In genomic region chr11:114687574-114688188, GRCm38 (mm10) we compare ENCODE assay signal across 9 mouse cellular contexts. TPM values are rescaled to one million over a fixed set of nuclear protein-coding genes. Genes with fewer than 3 reads are reported as not detected.
A peak's percentile ranks its signal among the peaks of the same experiment; 100 is the strongest.
DNase-seq lines count a peak whose midpoint lies in the region; ATAC-seq and TF ChIP-seq lines count a peak whose summit lies in the region.
"Had no signal": no experiment of that assay in that cellular context is flagged by ENCODE, and none has a peak within 500 bp of the region (broad histone marks: within the 10 kb centered on the region; RNA-seq: fewer than 3 reads in every experiment).

No protein-coding gene starts in this region.

- H3K27me3 ChIP-seq in intestine, embryonic 15.5 days (replicated peaks), result no peaks in the 10 kb centered on the region
- no peaks in the 10 kb centered on the region for H3K27me3 ChIP-seq in intestine, postnatal 0 days (replicated peaks; ENCODE audit: control insufficient read depth, insufficient read depth, low read length)
- no peaks in the 10 kb centered on the region for H3K27me3 ChIP-seq in hindbrain, embryonic 12.5 days
- H3K27me3 ChIP-seq in midbrain, embryonic 16.5 days (ENCODE audit: control insufficient read depth, insufficient read depth, low read depth, low read length), result no peaks in the 10 kb centered on the region

- no peaks in the 10 kb centered on the region for H3K36me3 ChIP-seq in intestine, embryonic 15.5 days
- H3K36me3 ChIP-seq in intestine, postnatal 0 days (ENCODE audit: control insufficient read depth, insufficient read depth), result peaks cover 37% of the 10 kb centered on the region
- H3K36me3 ChIP-seq in hindbrain, embryonic 12.5 days, result 0 out of 2 replicates have a peak, but pooled peaks cover 6% of the 10 kb centered on the region
- H3K36me3 ChIP-seq in midbrain, embryonic 16.5 days (ENCODE audit: control insufficient read depth, insufficient read depth, low read length), result no peaks in the 10 kb centered on the region

- H3K9me3 ChIP-seq in intestine, embryonic 15.5 days, result no peaks in the 10 kb centered on the region
- H3K9me3 ChIP-seq in intestine, postnatal 0 days (ENCODE audit: control insufficient read depth), result no peaks in the 10 kb centered on the region
- no peaks in the 10 kb centered on the region for H3K9me3 ChIP-seq in hindbrain, embryonic 12.5 days (replicated peaks)
- no peaks in the 10 kb centered on the region for H3K9me3 ChIP-seq in midbrain, embryonic 16.5 days (replicated peaks; ENCODE audit: control insufficient read depth, low read length, poor library complexity, severe bottlenecking)

- no peak overlapping the region for H3K4me3 ChIP-seq in intestine, embryonic 15.5 days (replicated peaks)
- H3K4me3 ChIP-seq in intestine, postnatal 0 days (ENCODE audit: low read depth, low read length), result no peak overlapping the region
- no peak overlapping the region for H3K4me3 ChIP-seq in hindbrain, embryonic 12.5 days
- H3K4me3 ChIP-seq in midbrain, embryonic 16.5 days (ENCODE audit: low read depth, low read length), result no peak overlapping the region

- DNase-seq in adrenal gland, adult (ENCODE audit: inconsistent age in 2 of 2, low spot score in 1 of 2), result peak; percentile 64 to 90
- DNase-seq in adrenal gland, postnatal 4 days (ENCODE audit: low spot score in 2 of 2), result no peak
- peak; percentile 52 for DNase-seq in 3134 (ENCODE audit: extremely low read depth, insufficient read length, low spot score)
- no peak for DNase-seq in thymus, postnatal 4 days
- DNase-seq: layer of hippocampus, postnatal 36 days had no signal

- WGBS in intestine, embryonic 15.5 days, result 33% methylated on average over 9 of the region's 10 CpGs
- WGBS in intestine, postnatal 0 days, result 44% methylated on average over 10 of the region's 10 CpGs
- 49% methylated on average over 10 of the region's 10 CpGs for WGBS in hindbrain, embryonic 12.5 days
- 62% methylated on average over 10 of the region's 10 CpGs for WGBS in midbrain, embryonic 16.5 days

- no peak overlapping the region for H3K27ac ChIP-seq in intestine, embryonic 15.5 days
- H3K27ac ChIP-seq in intestine, postnatal 0 days (ENCODE audit: low read depth, low read length), result no peak overlapping the region
- peak overlapping the region; percentile 57; the same call in 1 of the 2 replicates for H3K27ac ChIP-seq in hindbrain, embryonic 12.5 days
- H3K27ac ChIP-seq in midbrain, embryonic 16.5 days (ENCODE audit: low read length), result no peak overlapping the region

- H3K9ac ChIP-seq in intestine, embryonic 15.5 days, result no peak overlapping the region
- no peak overlapping the region for H3K9ac ChIP-seq in intestine, postnatal 0 days (ENCODE audit: low read depth, low read length)
- no peak overlapping the region for H3K9ac ChIP-seq in hindbrain, embryonic 12.5 days
- H3K9ac ChIP-seq in midbrain, embryonic 16.5 days (ENCODE audit: low read depth, low read length), result no peak overlapping the region

- TF ChIP-seq CTCF in intestine, postnatal 0 days (IDR thresholded peaks at IDR 0.05; ENCODE audit: low read depth), result no peak

- ATAC-seq in intestine, embryonic 15.5 days, result peak; percentile 27; the same call in 1 of the 2 replicates
- no peak for ATAC-seq in intestine, postnatal 0 days
- ATAC-seq in hindbrain, embryonic 12.5 days (ENCODE audit: low FRiP score), result no peak
- no peak for ATAC-seq in midbrain, embryonic 16.5 days

- peaks cover 15% of the 10 kb centered on the region; the same call in 1 of the 2 replicates for H3K4me1 ChIP-seq in intestine, embryonic 15.5 days (replicated peaks)
- no peaks in the 10 kb centered on the region for H3K4me1 ChIP-seq in intestine, postnatal 0 days (replicated peaks; ENCODE audit: control insufficient read depth, insufficient read depth, low read length)
- H3K4me1 ChIP-seq in hindbrain, embryonic 12.5 days, result peaks cover 27% of the 10 kb centered on the region
- H3K4me1 ChIP-seq in midbrain, embryonic 16.5 days (ENCODE audit: control insufficient read depth, insufficient read depth, low read length), result peaks cover 2% of the 10 kb centered on the region; the same call in 1 of the 2 replicates

- no peak overlapping the region for H3K4me2 ChIP-seq in intestine, embryonic 15.5 days (replicated peaks)
- H3K4me2 ChIP-seq in intestine, postnatal 0 days (replicated peaks; ENCODE audit: low read depth), result no peak overlapping the region
- H3K4me2 ChIP-seq in hindbrain, embryonic 12.5 days (replicated peaks), result no peak overlapping the region
- H3K4me2 ChIP-seq in midbrain, embryonic 16.5 days (ENCODE audit: low read length), result no peak overlapping the region

RNA-seq across cellular contexts. Expression of gene Ttyh2, which starts 12.4 kb away (rescaled TPM):
- total RNA-seq in adrenal gland, postnatal 4 days (2021), result 100 to 1,000 TPM; 108 to 113 TPM
- polyA plus RNA-seq in intestine, embryonic 15.5 days (2015; fragmentation: Nextera tagmentation; extraction: Ambion mirVana), result 28.5 and 31.5 TPM in 2 replicates
- polyA plus RNA-seq in intestine, postnatal 0 days (2015; fragmentation: Nextera tagmentation; extraction: Ambion mirVana), result 73.4 and 80.0 TPM in 2 replicates
- polyA plus RNA-seq in hindbrain, embryonic 12.5 days (2016; fragmentation: Nextera tagmentation; extraction: Ambion mirVana), result 18.0 and 23.8 TPM in 2 replicates
- 29.2 and 30.9 TPM in 2 replicates for polyA plus RNA-seq in midbrain, embryonic 16.5 days (2015; fragmentation: Nextera tagmentation; extraction: Ambion mirVana)

RNA-seq across cellular contexts. Expression of gene Rpl38, which starts 19.4 kb away (rescaled TPM):
- 1,000 to 10,000 TPM; 1,445 to 1,502 TPM for total RNA-seq in adrenal gland, postnatal 4 days (2021)
- 1,066 and 1,145 TPM in 2 replicates for polyA plus RNA-seq in intestine, embryonic 15.5 days (2015; fragmentation: Nextera tagmentation; extraction: Ambion mirVana)
- polyA plus RNA-seq in intestine, postnatal 0 days (2015; fragmentation: Nextera tagmentation; extraction: Ambion mirVana), result 922 and 935 TPM in 2 replicates
- polyA plus RNA-seq in hindbrain, embryonic 12.5 days (2016; fragmentation: Nextera tagmentation; extraction: Ambion mirVana), result 787 and 856 TPM in 2 replicates
- 641 and 649 TPM in 2 replicates for polyA plus RNA-seq in midbrain, embryonic 16.5 days (2015; fragmentation: Nextera tagmentation; extraction: Ambion mirVana)

RNA-seq across cellular contexts. Expression of gene Dnaic2, which starts 39.5 kb away (rescaled TPM):
- 1 to 10 TPM; 1.7 to 2.0 TPM for total RNA-seq in adrenal gland, postnatal 4 days (2021)
- 0.21 and 0.29 TPM in 2 replicates for polyA plus RNA-seq in intestine, embryonic 15.5 days (2015; fragmentation: Nextera tagmentation; extraction: Ambion mirVana)
- polyA plus RNA-seq in intestine, postnatal 0 days (2015; fragmentation: Nextera tagmentation; extraction: Ambion mirVana), result 0.12 and 0.22 TPM in 2 replicates
- polyA plus RNA-seq in hindbrain, embryonic 12.5 days (2016; fragmentation: Nextera tagmentation; extraction: Ambion mirVana), result 3.3 and 4.5 TPM in 2 replicates
- 2.2 and 3.1 TPM in 2 replicates for polyA plus RNA-seq in midbrain, embryonic 16.5 days (2015; fragmentation: Nextera tagmentation; extraction: Ambion mirVana)

Comparison
In these comparisons a context has a peak if more than half of its experiments do, and no peak if none do; other contexts are left out.
1. DNase-seq: peak in adrenal gland, adult (2 of 2) and 3134 (single experiment); none in adrenal gland, postnatal 4 days (0 of 2) and thymus, postnatal 4 days (single experiment).